Mouse (Mus musculus) midbrain, embryonic 10.5 days (tissue): Measurements from ENCODE around the gene Gm16223. TPM values are rescaled to one million over a fixed set of nuclear protein-coding genes. Genes with fewer than 3 reads are reported as not detected.

Experiments used
- DNase-seq: peaks from one replicate; pipeline ENCODE4 v3.0.0-alpha.2; 2017; ENCODE audit warnings: low spot score
- H3K27ac ChIP-seq: fragments of 300-500 bp; sonication (generic); replicated peaks from 2 replicates; pipeline ENCODE4 v1.5.1; 2016; ENCODE audit warnings: mild to moderate bottlenecking
- H3K27me3 ChIP-seq: fragments of 300-500 bp; sonication (generic); 2 replicates; pipeline ENCODE4 v1.6.1; 2016; ENCODE audit warnings: low read depth, mild to moderate bottlenecking; ENCODE audit not compliant: poor library complexity, severe bottlenecking
- H3K36me3 ChIP-seq: fragments of 300-500 bp; sonication (generic); 2 replicates; pipeline ENCODE4 v1.6.1; 2016; ENCODE audit warnings: mild to moderate bottlenecking, moderate library complexity
- H3K4me1 ChIP-seq: fragments of 300-500 bp; sonication (generic); 2 replicates; pipeline ENCODE4 v1.6.1; 2016
- H3K4me3 ChIP-seq: fragments of 300-500 bp; sonication (generic); 2 replicates; pipeline ENCODE4 v1.5.1; 2016; ENCODE audit warnings: mild to moderate bottlenecking, moderate library complexity
- H3K9me3 ChIP-seq: fragments of 300-500 bp; sonication (generic); replicated peaks from 2 replicates; pipeline ENCODE4 v1.6.1; 2016; ENCODE audit warnings: mild to moderate bottlenecking
- WGBS: fragments of 180-500 bp; shearing (Covaris S2); methylation state at CpG from one replicate; pipeline ENCODE4 v1.1.7; 2016; 5-methylcytosine and 5-hydroxymethylcytosine counted together
- polyA plus RNA-seq: library from polyadenylated mRNA; unstranded; fragments of >200 nt; fragmentation: Nextera tagmentation; extraction: Ambion mirVana; gene quantifications from 2 replicates; pipeline ENCODE4 v1.2.1, GENCODE M21; 2016

The Gm16223 gene
- polyA plus RNA-seq, 1 experiment from 2014 or later = not detected

DNA sequence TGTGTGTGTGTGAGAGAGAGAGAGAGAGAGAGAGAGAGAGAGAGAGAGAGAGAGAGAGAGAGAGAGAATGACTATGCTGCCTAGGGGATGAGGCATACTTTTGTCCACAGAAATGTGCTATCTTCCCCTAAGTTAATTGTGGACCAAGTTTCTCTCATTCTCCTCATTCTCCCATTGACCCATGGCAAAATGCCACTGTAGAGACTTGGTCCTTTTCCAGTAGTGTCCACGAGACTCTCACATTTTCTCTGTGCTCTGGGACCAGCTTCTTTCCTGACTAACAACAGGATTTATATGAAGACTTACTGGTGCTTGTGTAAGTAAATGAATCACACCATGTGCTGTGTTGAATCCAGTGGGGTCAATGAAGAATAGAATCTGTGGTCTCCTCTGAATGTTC is 98.6 kb downstream of the Gm16223 start:
- no peak overlapping the region for H3K27ac ChIP-seq
- no peak for DNase-seq
- H3K36me3 ChIP-seq = no peaks in the 10 kb centered on the region
- 73% methylated on average over 1 of the region's 1 CpGs for WGBS
- peaks cover 5% of the 10 kb centered on the region; the same call in 1 of the 2 replicates for H3K4me1 ChIP-seq
- H3K9me3 ChIP-seq = no peaks in the 10 kb centered on the region
- no peak overlapping the region for H3K4me3 ChIP-seq
- no peaks in the 10 kb centered on the region for H3K27me3 ChIP-seq

DNA sequence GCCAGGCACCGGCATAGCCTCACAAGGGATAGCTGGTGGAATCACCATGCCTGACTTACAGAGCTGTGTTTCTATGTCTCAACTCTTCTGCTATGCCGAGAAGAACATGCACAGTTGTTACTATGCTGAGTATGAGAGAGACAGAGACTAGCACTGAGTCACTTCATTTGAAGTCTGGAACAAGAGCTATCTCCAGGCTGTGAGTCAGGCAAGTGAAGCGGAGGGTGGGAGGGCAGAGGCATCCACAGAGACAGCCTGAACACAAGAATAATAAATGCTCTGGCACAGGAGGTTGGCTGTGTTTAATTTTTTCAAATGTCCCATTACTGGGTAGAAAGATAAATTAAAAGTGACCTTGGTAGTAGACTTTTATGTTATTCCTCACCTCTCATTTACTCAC is 100.3 kb downstream of the Gm16223 start:
- no peak overlapping the region for H3K4me3 ChIP-seq
- no peak for DNase-seq
- WGBS = 89% methylated on average over 3 of the region's 3 CpGs
- H3K27me3 ChIP-seq = no peaks in the 10 kb centered on the region
- no peaks in the 10 kb centered on the region for H3K36me3 ChIP-seq
- H3K9me3 ChIP-seq = no peaks in the 10 kb centered on the region
- H3K4me1 ChIP-seq = peaks cover 5% of the 10 kb centered on the region; the same call in 1 of the 2 replicates
- no peak overlapping the region for H3K27ac ChIP-seq

DNA sequence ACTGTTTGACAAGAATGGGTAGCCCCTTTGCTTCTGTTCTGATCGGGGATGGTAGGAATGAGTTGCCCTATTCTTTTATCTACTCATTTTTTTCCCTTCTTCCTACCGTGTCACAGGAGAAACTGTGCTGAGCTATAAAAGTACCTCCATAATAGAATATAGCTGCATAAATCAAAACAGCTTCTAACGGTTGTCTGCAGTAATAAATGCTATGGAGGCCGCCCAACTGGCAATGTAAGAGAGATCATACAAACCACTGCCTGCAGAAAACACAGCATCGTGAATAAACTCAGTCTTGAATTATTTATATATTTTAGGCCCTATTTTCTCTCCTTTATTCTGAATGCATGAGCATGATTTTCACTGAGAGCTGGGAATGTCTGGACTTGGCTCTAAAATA is 101.0 kb downstream of the Gm16223 start:
- no peaks in the 10 kb centered on the region for H3K27me3 ChIP-seq
- 92% methylated on average over 5 of the region's 5 CpGs for WGBS
- no peak overlapping the region for H3K27ac ChIP-seq
- no peaks in the 10 kb centered on the region for H3K36me3 ChIP-seq
- H3K4me1 ChIP-seq = peaks cover 5% of the 10 kb centered on the region; the same call in 1 of the 2 replicates
- H3K9me3 ChIP-seq = no peaks in the 10 kb centered on the region
- no peak overlapping the region for H3K4me3 ChIP-seq
- no peak for DNase-seq

DNA sequence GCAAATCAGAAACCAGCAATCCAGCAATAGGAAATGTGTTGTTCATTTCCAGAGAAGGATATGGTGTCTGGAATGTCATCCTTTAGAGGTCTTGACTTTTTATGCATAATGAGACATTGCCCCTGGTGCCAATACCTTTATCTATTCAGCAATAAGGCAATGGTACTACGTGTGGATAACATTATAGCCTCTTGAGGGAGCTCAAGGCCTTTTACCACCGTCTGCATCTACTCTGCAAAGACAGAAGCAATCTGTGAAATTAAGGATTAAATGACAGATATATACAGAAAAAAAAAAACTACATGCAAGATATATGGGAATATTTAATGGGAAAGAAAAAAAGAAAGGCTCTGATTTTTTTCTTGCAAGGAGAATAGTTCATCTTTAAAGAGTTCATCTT is 106.3 kb downstream of the Gm16223 start:
- H3K9me3 ChIP-seq = no peaks in the 10 kb centered on the region
- H3K36me3 ChIP-seq = no peaks in the 10 kb centered on the region
- no peak overlapping the region for H3K4me3 ChIP-seq
- no peaks in the 10 kb centered on the region for H3K27me3 ChIP-seq
- H3K4me1 ChIP-seq = no peaks in the 10 kb centered on the region
- no peak overlapping the region for H3K27ac ChIP-seq
- WGBS = 68% methylated on average over 2 of the region's 2 CpGs
- no peak for DNase-seq

DNA sequence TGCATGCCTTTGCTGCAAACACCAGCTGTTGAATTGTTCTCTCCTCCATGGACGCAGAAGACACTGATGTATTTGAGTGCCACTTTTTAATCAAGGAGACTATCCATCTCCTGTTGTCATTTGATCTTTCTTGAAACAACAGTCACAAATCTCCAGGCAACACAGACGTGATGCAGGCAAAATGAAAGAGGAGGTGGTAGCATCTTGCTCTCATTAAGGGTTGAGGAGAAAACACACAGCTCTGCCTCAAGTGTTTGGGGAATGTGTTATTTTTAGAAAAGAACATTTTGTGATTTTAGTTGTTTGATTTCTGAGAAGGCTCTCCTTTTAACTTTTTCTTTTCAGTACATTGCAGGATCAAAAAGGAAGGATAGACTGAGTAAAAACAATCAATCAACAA is 107.7 kb downstream of the Gm16223 start:
- H3K27me3 ChIP-seq = no peaks in the 10 kb centered on the region
- H3K27ac ChIP-seq = no peak overlapping the region
- no peaks in the 10 kb centered on the region for H3K9me3 ChIP-seq
- no peak for DNase-seq
- H3K4me3 ChIP-seq = no peak overlapping the region
- no peaks in the 10 kb centered on the region for H3K36me3 ChIP-seq
- no peaks in the 10 kb centered on the region for H3K4me1 ChIP-seq
- WGBS = 80% methylated on average over 2 of the region's 2 CpGs

DNA sequence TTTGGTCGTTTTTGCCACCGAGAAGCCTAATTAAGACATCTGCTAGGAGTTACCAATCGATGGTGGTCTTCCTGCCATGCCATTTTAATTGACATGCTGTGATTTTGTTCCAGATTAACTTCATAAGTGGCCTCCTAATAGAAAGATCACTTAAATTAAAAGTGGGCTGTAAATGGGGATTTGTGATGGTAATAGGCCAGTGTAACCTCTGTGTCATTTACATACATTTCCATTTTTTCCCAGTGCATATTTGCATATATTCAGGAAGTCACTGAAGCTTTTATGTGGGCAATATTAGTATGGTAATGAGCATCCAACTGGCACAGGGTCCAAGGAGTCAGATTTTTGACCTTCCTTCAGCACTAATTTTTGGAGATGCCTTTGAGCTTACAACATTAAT is 130.7 kb downstream of the Gm16223 start:
- H3K27me3 ChIP-seq = no peaks in the 10 kb centered on the region
- no peak overlapping the region for H3K4me3 ChIP-seq
- no peaks in the 10 kb centered on the region for H3K36me3 ChIP-seq
- H3K4me1 ChIP-seq = no peaks in the 10 kb centered on the region
- DNase-seq = no peak
- WGBS = 78% methylated on average over 3 of the region's 3 CpGs
- no peak overlapping the region for H3K27ac ChIP-seq
- H3K9me3 ChIP-seq = no peaks in the 10 kb centered on the region

DNA sequence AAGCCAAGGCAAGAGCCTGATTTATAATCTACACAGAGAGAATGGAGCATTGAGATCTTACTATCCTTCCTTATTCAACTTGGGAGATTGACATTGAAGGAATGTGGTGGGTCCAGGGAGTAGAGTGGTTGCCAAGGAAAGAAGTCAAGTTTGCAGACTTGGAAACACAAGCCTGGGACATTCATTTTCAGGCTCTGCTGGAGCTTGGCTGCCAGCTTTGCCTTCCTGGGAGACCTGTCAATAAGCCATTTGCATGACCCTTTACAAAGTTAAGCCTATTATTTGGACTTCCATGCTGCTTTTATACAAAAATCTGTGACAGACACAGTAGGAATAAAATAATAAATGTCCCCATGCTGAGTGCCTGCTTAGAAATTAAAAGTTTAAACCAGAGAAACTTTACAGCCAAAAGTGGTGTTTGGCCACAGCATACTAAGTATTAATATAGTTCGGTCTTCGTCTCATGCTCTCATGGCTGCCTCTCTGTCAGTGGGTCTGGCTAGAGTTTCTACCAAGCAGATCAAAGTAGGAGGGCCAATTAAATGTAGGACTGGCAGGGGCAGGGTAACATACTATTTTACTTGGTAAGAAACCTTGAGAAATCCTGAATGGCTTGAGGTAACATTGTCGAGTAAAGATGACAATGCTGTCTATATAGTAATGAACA is 139.8 kb downstream of the Gm16223 start:
- Histone ChIP-seq H3K4me3 (no peak overlapping the region), H3K27me3 (no peaks in the 10 kb centered on the region), H3K36me3 (no peaks in the 10 kb centered on the region), H3K27ac (no peak overlapping the region), H3K4me1 (peaks cover 26% of the 10 kb centered on the region), H3K9me3 (no peaks in the 10 kb centered on the region)
- DNase-seq = peak; percentile 18
- WGBS = 81% methylated on average over 3 of the region's 3 CpGs

DNA sequence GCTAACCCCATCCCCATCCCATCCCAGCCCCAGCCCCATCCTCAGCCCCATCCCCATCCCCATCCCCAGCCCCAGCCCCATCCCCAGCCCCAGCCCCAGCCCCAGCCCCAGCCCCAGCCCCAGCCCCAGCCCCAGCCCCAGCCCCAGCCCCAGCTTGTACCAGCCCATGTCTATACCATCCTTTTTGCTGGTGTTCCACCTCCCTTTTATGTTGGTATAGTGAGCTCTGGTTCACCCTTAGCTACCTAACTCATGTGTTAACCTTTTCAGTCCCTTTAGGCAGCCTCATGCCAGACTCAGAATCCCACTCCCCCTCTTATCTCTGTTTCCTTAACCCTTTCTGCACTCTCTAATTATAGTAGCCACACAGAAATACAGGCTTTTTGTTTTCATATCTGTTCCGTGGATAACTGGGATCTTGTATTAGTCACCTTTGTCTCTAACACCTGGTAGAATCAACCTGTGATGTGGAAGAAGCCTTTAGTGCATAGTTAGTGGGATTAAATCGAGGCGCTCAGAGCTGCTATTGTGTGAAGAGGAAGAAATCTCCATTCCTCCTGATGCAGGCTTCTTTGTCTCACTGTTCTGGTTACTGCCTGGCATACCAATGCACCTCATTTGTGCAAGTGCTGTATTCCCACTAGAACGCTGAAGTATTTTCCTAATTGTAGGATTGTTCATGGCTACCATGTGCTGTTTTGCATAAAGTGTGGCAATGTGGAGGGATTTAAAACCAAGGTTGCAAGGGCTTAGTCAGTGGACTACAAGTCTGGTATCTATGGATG is 144.0 kb downstream of the Gm16223 start:
- Histone ChIP-seq H3K9me3 (no peaks in the 10 kb centered on the region), H3K4me1 (peaks cover 26% of the 10 kb centered on the region), H3K36me3 (no peaks in the 10 kb centered on the region), H3K27ac (no peak overlapping the region; the same call in 1 of the 2 replicates), H3K27me3 (no peaks in the 10 kb centered on the region), H3K4me3 (no peak overlapping the region)
- 39% methylated on average over 4 of the region's 4 CpGs for WGBS
- DNase-seq = no peak

DNA sequence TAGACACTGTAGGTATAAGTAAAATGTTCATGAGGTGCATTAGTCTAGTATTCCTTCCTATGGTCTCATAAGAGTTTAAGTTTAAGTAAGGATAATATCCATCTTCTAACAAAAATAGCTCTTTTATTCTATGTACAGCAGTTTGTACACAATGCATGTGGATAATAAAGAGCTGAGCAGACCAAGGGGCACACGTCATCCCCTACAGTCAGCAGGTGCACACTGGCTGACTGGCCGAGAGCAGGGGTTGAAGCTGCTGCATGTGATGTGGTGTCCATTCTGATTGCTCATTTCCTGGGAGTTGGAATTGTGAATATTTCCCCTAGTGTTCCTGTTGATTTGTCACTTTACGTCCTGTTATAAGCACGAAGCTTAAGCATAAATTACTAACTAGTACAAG is 144.6 kb downstream of the Gm16223 start:
- Histone ChIP-seq H3K4me1 (peaks cover 22% of the 10 kb centered on the region), H3K9me3 (no peaks in the 10 kb centered on the region), H3K4me3 (no peak overlapping the region), H3K27me3 (no peaks in the 10 kb centered on the region), H3K36me3 (no peaks in the 10 kb centered on the region), H3K27ac (no peak overlapping the region)
- DNase-seq = no peak
- 87% methylated on average over 4 of the region's 4 CpGs for WGBS

DNA sequence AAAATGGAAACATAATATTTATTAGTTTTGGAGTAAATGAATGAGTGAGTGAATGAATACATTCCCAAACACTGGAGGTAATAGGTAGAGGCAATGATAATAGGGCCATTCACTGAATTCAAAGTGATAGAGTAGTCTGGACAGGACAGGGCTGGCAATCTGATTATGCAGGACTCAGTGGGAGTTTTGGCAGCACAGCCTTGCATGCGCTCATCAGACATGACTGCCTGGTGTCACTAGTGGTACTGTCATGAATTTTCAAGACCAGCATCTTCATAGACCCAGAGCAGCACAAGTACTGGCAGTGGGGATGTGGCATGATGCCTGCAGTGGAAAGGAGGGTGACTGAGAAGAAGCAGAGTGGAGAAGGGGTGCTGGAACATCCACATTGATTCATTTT is 157.1 kb downstream of the Gm16223 start:
- DNase-seq = no peak
- H3K4me3 ChIP-seq = no peak overlapping the region
- no peaks in the 10 kb centered on the region for H3K36me3 ChIP-seq
- no peaks in the 10 kb centered on the region for H3K9me3 ChIP-seq
- no peak overlapping the region for H3K27ac ChIP-seq
- no peaks in the 10 kb centered on the region for H3K27me3 ChIP-seq
- no peaks in the 10 kb centered on the region for H3K4me1 ChIP-seq
- 96% methylated on average over 1 of the region's 1 CpGs for WGBS

DNA sequence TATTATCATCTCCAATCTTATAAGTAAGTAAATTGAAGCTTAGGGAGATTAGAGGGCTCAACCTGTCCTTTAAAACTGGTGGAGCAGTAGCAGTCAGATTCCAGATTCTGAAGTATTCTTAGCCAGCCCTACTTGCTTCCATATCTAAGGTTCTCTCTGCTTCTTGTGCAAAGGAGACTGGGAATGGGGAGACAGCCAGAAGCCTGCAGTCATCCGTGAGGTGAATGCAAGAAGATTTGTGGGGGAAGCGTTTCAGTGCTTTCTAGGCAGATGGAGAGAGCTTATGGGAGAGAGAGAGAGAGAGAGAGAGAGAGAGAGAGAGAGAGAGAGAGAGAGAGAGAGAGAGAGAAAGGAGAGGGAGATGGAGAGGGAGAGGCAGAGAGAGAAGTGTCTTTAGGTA is 160.9 kb downstream of the Gm16223 start:
- 44% methylated on average over 2 of the region's 2 CpGs for WGBS
- Histone ChIP-seq H3K36me3 (no peaks in the 10 kb centered on the region), H3K9me3 (no peaks in the 10 kb centered on the region), H3K27me3 (no peaks in the 10 kb centered on the region), H3K4me1 (no peaks in the 10 kb centered on the region), H3K4me3 (no peak overlapping the region), H3K27ac (no peak overlapping the region)
- no peak for DNase-seq

DNA sequence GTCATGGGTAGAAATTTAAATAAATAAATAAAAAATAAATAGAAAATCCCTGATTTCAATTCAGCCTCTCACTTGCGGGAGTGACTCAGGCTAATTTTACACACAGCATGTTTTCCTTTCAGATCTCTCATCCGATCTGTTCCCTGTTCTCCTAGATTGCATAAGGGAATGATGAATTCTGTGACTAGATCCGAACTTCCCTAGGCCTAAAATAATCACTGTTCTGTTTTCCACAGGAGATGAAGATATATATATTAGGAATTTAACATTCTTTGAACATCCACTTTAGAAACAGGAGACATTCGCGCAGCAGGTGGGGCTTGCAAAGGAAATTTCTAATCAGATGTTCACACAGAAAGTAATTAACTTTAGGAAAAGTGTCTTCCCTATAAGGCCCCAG is 171.5 kb downstream of the Gm16223 start:
- WGBS = 76% methylated on average over 5 of the region's 5 CpGs
- H3K4me1 ChIP-seq = peaks cover 8% of the 10 kb centered on the region
- no peak overlapping the region for H3K4me3 ChIP-seq
- H3K27me3 ChIP-seq = no peaks in the 10 kb centered on the region
- H3K9me3 ChIP-seq = no peaks in the 10 kb centered on the region
- no peaks in the 10 kb centered on the region for H3K36me3 ChIP-seq
- no peak for DNase-seq
- H3K27ac ChIP-seq = no peak overlapping the region

DNA sequence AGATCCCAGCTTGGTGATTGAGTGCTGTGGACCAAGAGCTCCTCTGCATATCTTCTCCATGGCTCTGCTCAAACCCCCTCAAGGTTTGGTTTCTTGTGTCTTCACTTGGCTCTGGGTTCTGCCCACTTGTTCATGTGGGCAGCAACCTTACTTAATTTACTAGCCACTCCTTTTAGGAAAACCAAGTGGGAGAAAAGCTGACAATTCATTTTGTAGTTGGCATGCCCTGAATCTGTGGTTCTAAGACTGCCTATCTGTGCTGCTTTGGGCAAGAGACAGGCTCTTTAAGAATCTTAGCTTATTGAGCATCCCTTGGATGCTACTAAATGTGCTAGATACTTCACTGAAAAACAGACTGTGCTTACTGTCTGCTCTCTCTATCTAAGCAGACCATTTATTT is 172.0 kb downstream of the Gm16223 start:
- no peaks in the 10 kb centered on the region for H3K36me3 ChIP-seq
- H3K27ac ChIP-seq = no peak overlapping the region
- DNase-seq = no peak
- H3K9me3 ChIP-seq = no peaks in the 10 kb centered on the region
- no peak overlapping the region for H3K4me3 ChIP-seq
- no peaks in the 10 kb centered on the region for H3K27me3 ChIP-seq
- peaks cover 8% of the 10 kb centered on the region for H3K4me1 ChIP-seq
